Mouse (Mus musculus) spleen, embryonic (tissue): Measurements from ENCODE around the gene Npl.
"Not testable (repeated sequence)": the region's sequence is repeated elsewhere in the genome, so short reads cannot be mapped to it uniquely, and the experiment has no call there.

Experiments
- CTCF ChIA-PET: fragments of 350-600 bp; sonication (Branson Sonifier 250); formaldehyde crosslinking; loops from one replicate; lab custom pipeline; 2022; lab: Charles Lee

Gene Npl

GRCm38 (mm10) chr1:153545196-153545595 is 4.6 kb downstream of the Npl start:
- CTCF ChIA-PET = no interaction called here

GRCm38 (mm10) chr1:153542726-153543320 is 7.0 kb downstream of the Npl start:
- CTCF ChIA-PET = interaction anchor here (0.6 kb wide), 1 partner anchor 59 kb away, joined by 19 read pairs; no protein-coding TSS in a partner anchor

- CTCF ChIA-PET = no interaction called here
Observed at GRCm38 (mm10) chr1:153540753-153541152, 9.1 kb downstream of the Npl start.

- CTCF ChIA-PET = no interaction called here
Observed at GRCm38 (mm10) chr1:153539739-153540333, 10.0 kb downstream of the Npl start.

- CTCF ChIA-PET = no interaction called here
Observed at GRCm38 (mm10) chr1:153535611-153536010, 14.2 kb downstream of the Npl start.

- CTCF ChIA-PET = not testable (repeated sequence)
Observed at GRCm38 (mm10) chr1:153532896-153533295, 16.9 kb downstream of the Npl start.

- CTCF ChIA-PET = interaction anchor here (0.6 kb wide), 1 partner anchor 36 kb away, joined by 11 read pairs; no protein-coding TSS in a partner anchor
Observed at GRCm38 (mm10) chr1:153532234-153532841, 17.5 kb downstream of the Npl start.

GRCm38 (mm10) chr1:153531677-153532233 is 18.1 kb downstream of the Npl start:
- CTCF ChIA-PET = no interaction called here

- CTCF ChIA-PET = no interaction called here
Observed at GRCm38 (mm10) chr1:153522116-153522515, 27.7 kb downstream of the Npl start.

GRCm38 (mm10) chr1:153515368-153515767 is 34.5 kb downstream of the Npl start:
- CTCF ChIA-PET = no interaction called here

- CTCF ChIA-PET = no interaction called here
Observed at GRCm38 (mm10) chr1:153510330-153511009, 39.4 kb downstream of the Npl start.

GRCm38 (mm10) chr1:153509569-153509968 is 40.3 kb downstream of the Npl start:
- CTCF ChIA-PET = not testable (repeated sequence)

- CTCF ChIA-PET = interaction anchor here (0.5 kb wide), 1 partner anchor 243 kb away, joined by 3 read pairs; no protein-coding TSS in a partner anchor
Observed at GRCm38 (mm10) chr1:153509012-153509411, 40.8 kb downstream of the Npl start.

GRCm38 (mm10) chr1:153506266-153506665 is 43.6 kb downstream of the Npl start:
- CTCF ChIA-PET = no interaction called here

GRCm38 (mm10) chr1:153501644-153502321 is 48.1 kb downstream of the Npl start:
- CTCF ChIA-PET = no interaction called here

- CTCF ChIA-PET = interaction anchor here (0.6 to 0.7 kb wide), 2 partner anchors 23 to 392 kb away, joined by 3 to 4 read pairs; no protein-coding TSS in a partner anchor
Observed at GRCm38 (mm10) chr1:153500030-153500429, 49.8 kb downstream of the Npl start.

- CTCF ChIA-PET = no interaction called here
Observed at GRCm38 (mm10) chr1:153496030-153496429, 53.8 kb downstream of the Npl start.

- CTCF ChIA-PET = no interaction called here
Observed at GRCm38 (mm10) chr1:153493931-153494330, 55.9 kb downstream of the Npl start.

GRCm38 (mm10) chr1:153493338-153493737 is 56.5 kb downstream of the Npl start:
- CTCF ChIA-PET = no interaction called here

GRCm38 (mm10) chr1:153491822-153492221 is 58.0 kb downstream of the Npl start:
- CTCF ChIA-PET = interaction anchor here (0.7 kb wide), 1 partner anchor 647 kb away, joined by 11 read pairs; no protein-coding TSS in a partner anchor

- CTCF ChIA-PET = interaction anchor here (0.7 kb wide), 1 partner anchor 648 kb away, joined by 11 read pairs; no protein-coding TSS in a partner anchor
Observed at GRCm38 (mm10) chr1:153491345-153491744, 58.5 kb downstream of the Npl start.
